Mouse (Mus musculus): ENCODE measurements around the gene Rps3.
"Not testable (repeated sequence)": the region's sequence is repeated elsewhere in the genome, so short reads cannot be mapped to it uniquely, and the experiment has no call there.

DNA sequence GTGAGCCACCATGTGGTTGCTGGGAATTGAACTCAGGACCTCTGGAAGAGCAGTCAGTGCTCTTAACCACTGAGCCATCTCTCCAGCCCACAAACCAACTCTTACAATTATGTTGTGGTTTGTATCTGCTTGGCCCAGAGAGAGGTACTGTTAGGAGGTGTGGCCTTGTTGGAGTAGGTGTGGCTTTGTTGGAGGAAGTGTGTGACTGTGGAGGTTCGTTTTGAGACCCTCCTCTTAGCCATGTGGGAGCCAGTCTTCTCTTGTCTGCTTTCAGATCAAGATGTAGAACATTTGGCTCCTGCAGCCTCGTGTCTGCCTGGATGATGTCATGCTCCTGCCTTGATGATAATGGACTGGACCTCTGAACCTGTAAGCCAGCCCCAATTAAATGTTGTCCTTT is 24.6 kb upstream of the Rps3 start:
- not testable (repeated sequence) for TF ChIP-seq CTCF, POLR2A (IDR thresholded peaks at IDR 0.05; ENCODE audit: insufficient read depth, low read depth, low read length)

All from olfactory bulb, adult 2 months (tissue).